Mouse (Mus musculus): ENCODE measurements around the gene Zfp120.
"Not testable (repeated sequence)": the region's sequence is repeated elsewhere in the genome, so short reads cannot be mapped to it uniquely, and the experiment has no call there.

Zfp120 gene

DNA sequence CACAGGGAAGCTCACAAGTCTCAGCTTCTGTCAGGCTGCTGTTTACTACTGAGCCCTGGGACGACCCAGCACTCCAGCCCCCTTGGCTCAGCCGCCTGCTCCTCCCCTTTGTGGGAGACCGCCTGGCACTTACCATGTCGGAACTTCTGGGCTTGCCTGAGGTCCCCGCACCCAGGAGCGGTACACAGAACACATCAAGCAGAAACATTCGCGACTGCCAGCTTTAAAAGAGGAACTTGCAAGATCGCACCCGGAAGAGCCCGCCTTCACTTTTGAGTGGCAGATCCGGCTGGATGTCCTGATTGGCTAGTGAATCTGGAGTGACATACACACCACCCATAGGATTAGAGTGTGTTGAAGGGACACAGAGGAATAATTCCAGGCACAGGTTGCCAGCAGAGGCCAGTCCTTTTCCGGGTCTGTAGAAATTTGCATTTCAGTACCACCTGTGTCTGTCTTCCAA lies at the start of gene Zfp120:
Gene Zfp120, minus strand, starts transcription at position 274 of the 463 bp plus-strand sequence.
- DNase-seq (ENCODE audit: low spot score) = peak; percentile 71

DNA sequence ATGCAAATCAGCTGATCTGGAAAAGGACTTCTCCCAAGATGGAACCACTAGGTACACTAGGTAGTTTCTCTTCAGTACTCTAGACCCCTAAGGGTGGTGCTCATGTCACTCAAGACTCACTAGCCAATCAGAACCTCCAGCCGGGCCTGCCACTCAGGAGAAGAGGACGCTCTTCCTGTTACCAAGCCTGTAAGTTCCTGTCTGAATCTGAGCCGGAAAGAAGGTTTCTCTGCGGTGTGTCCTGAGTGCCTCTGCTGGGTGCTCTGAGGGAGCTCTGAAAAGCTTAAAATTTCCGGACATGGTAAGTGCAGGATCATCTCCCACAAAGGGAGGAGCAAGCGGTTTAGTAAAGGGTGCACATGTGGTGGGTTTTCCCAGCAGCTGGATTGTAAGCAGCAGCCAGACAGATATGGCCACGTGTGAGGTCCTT lies 45.1 kb upstream of the Zfp120 start, which contains the start of gene Gm14139:
Gene Gm14139, plus strand, starts transcription at position 186 of the 430 bp plus-strand sequence.
- DNase-seq (ENCODE audit: low spot score) = not testable (repeated sequence)

DNA sequence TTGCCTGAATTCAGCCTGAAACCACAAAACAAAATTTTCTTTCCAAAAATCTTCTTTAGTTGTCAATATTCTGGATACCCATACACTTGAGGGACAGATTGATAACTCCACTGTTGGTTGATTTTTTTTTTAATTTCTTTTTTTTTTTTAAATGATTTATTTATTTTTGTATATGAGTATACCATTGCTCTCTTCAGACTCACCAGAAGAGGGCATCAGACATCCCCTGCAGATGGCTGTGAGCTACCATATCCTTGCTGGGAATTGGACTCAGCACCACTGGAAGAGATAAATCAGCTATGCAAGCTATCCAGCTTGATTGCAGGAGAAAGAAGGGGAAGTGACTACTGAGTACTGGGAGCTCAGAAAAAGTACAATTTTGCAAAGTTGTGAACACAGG lies 44.5 kb upstream of the Zfp120 start:
- DNase-seq (ENCODE audit: low spot score) = not testable (repeated sequence)

DNA sequence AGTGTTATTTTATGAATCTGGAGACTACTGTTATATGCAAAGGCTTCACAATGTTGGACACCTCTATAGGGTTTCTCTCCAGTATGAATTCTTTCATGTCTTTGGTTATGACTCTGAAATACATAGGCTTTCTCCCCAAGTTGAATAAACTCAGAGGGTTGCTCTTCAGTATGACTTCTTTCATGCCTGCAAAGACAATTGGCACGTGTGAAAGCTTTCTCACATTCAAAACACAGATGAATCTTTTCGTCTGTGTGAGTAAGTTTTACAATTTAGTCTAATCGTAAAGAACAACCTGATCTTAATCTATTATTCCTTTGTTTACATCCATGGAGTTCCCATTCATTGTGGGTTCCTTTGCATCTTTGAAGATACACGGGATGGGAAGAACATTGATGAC lies 43.1 kb upstream of the Zfp120 start, which contains the start of gene Gm10770:
Gene Gm10770, minus strand, starts transcription at position 101 of the 400 bp plus-strand sequence.
- not testable (repeated sequence) for DNase-seq (ENCODE audit: low spot score)

DNA sequence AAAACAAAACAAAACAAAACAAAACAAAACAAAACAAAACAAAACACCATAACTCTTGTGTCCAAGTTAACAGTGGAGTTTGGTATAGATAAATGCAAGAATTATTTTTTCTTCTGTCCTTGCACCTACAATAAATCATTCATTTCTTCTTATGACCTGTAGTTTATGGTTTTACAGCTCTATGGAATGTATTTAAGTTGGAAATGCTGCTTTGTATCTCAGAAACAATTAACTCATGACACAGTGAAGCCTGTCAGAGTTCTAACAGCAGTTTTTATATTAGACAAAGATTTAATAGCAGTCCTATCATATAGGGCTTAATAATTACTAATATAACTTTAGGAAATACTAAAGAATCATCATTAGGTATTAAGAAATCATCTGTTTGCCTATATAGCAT lies 37.3 kb upstream of the Zfp120 start:
- no peak for DNase-seq (ENCODE audit: low spot score)

DNA sequence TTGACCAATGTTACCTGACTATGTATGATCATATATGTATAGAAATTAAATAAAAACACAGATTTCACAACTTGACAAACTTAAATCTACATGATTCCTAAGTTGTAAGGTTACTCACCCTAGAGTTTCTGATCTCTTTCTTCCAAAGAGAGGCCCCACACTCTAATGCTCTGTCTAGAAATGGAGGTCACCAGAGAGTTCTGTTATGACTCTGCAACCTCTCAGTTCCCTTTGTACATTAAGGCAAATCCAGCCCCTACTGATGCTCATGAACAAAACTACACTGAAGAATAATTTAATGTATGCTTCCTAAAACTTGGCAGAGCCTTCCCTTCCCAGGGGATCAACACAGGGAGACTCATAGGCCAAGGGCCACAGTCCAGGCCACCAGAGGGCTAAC lies 30.2 kb upstream of the Zfp120 start:
- DNase-seq (ENCODE audit: low spot score) = no peak

DNA sequence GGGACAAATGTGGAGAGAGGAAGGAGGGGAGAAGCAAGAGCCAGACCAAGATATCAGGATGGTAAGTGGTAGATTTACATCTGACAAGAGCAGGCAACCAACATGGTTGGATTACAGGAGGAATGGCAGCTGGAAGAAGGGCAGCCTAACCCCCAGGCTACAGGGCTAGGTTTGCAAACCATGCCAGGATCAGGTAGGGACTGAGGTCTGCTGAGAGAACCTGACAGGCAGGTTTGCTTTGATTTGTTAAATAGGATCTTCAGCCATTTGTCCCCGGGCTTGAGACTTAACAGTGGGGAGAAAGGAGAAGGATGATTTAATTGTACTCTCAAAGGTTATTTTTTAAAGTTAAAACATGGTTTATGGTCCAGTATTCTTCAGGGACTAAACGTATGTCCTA lies 3.7 kb downstream of the Zfp120 start:
- no peak for DNase-seq (ENCODE audit: low spot score)

DNA sequence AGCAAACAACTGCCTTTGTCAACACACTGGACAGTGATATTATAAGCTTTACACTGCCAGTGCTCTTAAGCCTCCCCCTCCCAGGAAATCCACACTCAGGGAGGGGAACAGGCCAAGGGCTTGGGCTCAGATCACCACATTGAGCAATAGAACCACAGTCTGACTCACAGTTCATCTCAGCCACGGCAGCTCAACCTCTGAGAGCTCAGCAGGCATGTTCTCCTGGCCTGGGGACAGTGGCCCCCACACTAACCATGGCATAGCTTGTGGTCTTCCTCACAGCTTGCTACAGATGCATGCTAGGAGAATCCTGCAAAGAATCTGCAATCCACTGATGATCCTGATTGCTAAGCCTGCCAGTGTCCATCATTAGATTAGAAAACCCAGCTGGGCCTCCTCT lies 4.5 kb downstream of the Zfp120 start:
- not testable (repeated sequence) for DNase-seq (ENCODE audit: low spot score)

DNA sequence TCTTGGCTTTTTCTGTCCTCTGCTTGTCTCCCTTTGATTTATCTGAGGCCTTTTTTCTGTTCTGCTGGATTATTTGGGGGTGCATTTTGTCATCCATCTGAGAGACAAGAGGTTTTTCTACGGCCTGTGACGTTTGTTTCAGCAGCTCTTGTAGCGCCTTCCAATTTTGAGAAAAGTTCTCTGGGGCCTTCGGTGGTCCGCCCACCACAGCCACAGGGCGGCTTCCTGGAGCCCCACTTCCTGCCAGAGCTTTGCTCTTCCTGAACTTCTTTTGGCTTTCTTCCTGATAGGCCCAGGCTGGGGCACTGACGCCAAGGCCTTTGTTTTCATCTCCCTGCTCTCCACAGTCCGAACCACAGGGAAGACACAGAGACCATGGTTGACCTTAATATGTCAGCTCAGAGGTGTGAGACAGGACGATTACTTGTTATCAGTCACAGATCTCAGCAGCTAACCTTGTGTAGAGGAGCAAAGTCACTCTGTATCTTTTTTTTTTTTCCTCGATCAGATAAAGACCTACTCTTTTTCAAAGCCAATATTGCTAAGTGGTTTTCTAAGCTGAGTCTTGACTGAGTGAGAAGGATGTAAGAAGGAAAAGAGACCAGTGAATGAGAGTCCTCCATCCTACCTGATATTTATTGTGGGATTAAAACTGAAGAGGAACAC lies 25.1 kb downstream of the Zfp120 start:
- DNase-seq (ENCODE audit: low spot score) = no peak

DNA sequence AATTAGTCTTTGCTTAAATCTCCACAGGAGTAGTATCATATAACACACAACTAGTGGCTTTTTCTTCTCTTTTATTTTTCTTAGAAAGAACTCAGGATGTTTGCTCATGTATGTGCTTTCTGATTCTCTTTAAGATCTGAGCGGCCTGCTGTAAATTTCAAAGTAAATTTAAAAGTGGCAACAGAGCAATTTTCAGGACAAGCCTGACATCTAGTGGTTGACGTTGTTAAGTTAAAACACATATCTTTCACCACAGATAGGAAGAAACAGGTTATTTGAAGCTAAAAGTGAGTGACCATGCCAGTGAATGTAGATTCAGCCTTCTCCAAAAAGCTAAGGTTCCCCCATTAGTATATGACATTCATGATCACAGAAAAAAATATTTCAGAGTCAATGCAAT lies 36.9 kb downstream of the Zfp120 start:
- DNase-seq (ENCODE audit: low spot score) = not testable (repeated sequence)
